Mouse (Mus musculus) midbrain, embryonic 16.5 days (tissue): ENCODE results near the gene Ap3m1. TPM values are rescaled to one million over a fixed set of nuclear protein-coding genes. Genes with fewer than 3 reads are reported as not detected.

ENCODE experiments used
- ATAC-seq: fragments of 200-750 bp; cut with Nextera tagmentation; 2 replicates; pipeline ENCODE4 v1.8.0; 2017; ENCODE audit warnings: moderate TSS enrichment
- H3K27ac ChIP-seq: fragments of 300-500 bp; sonication (generic); 2 replicates; pipeline ENCODE4 v1.5.1; 2014; ENCODE audit warnings: mild to moderate bottlenecking, low read length, mixed read lengths
- H3K27me3 ChIP-seq: fragments of 300-500 bp; sonication (generic); 2 replicates; pipeline ENCODE4 v1.6.1; 2014; ENCODE audit warnings: low read depth, low read length, mixed read lengths; ENCODE audit not compliant: control insufficient read depth, insufficient read depth
- H3K36me3 ChIP-seq: fragments of 300-500 bp; sonication (generic); 2 replicates; pipeline ENCODE4 v1.6.1; 2014; ENCODE audit warnings: mild to moderate bottlenecking, low read length, moderate library complexity, mixed read lengths; ENCODE audit not compliant: control insufficient read depth, insufficient read depth
- H3K4me1 ChIP-seq: fragments of 300-500 bp; sonication (generic); 2 replicates; pipeline ENCODE4 v1.6.1; 2014; ENCODE audit warnings: mild to moderate bottlenecking, low read length, mixed read lengths; ENCODE audit not compliant: control insufficient read depth, insufficient read depth
- H3K4me2 ChIP-seq: fragments of 300-500 bp; sonication (generic); 2 replicates; pipeline ENCODE4 v1.6.1; 2014; ENCODE audit warnings: mild to moderate bottlenecking, low read length, mixed read lengths
- H3K4me3 ChIP-seq: fragments of 300-500 bp; sonication (generic); 2 replicates; pipeline ENCODE4 v1.5.1; 2014; ENCODE audit warnings: low read depth, mild to moderate bottlenecking, low read length, moderate library complexity, mixed read lengths
- H3K9ac ChIP-seq: fragments of 300-500 bp; sonication (generic); 2 replicates; pipeline ENCODE4 v1.6.1; 2014; ENCODE audit warnings: low read depth, low read length, mixed read lengths
- H3K9me3 ChIP-seq: fragments of 300-500 bp; sonication (generic); replicated peaks from 2 replicates; pipeline ENCODE4 v1.6.1; 2014; ENCODE audit warnings: mild to moderate bottlenecking, low read length, mixed read lengths; ENCODE audit not compliant: control insufficient read depth, poor library complexity, severe bottlenecking
- WGBS: fragments of 180-500 bp; shearing (Covaris S2); extraction: QIAGEN DNeasy Blood & Tissue Kit; methylation state at CpG from one replicate; pipeline ENCODE4 v1.1.7; 2014; 5-methylcytosine and 5-hydroxymethylcytosine counted together
- polyA plus RNA-seq: library from polyadenylated mRNA; unstranded; fragments of >200 nt; fragmentation: Nextera tagmentation; extraction: Ambion mirVana; gene quantifications from 2 replicates; pipeline ENCODE4 v1.2.1, GENCODE M21; 2015

Gene Ap3m1
- polyA plus RNA-seq, 1 experiment from 2014 or later = 83.3 TPM

- H3K9me3 ChIP-seq = no peaks in the 10 kb centered on the region
- WGBS = 43% methylated on average over 3 of the region's 3 CpGs
- no peak for ATAC-seq
- H3K4me2 ChIP-seq = no peak overlapping the region
- H3K4me3 ChIP-seq = no peak overlapping the region
- no peak overlapping the region for H3K9ac ChIP-seq
- no peaks in the 10 kb centered on the region for H3K36me3 ChIP-seq
- no peaks in the 10 kb centered on the region for H3K27me3 ChIP-seq
- no peaks in the 10 kb centered on the region for H3K4me1 ChIP-seq
- H3K27ac ChIP-seq = no peak overlapping the region
Measured at GRCm38 (mm10) chr14:21088731-21089130, 36.4 kb upstream of the Ap3m1 start.

GRCm38 (mm10) chr14:21087390-21088060 lies 35.2 kb upstream of the Ap3m1 start:
- no peaks in the 10 kb centered on the region for H3K36me3 ChIP-seq
- H3K9ac ChIP-seq = no peak overlapping the region
- no peak overlapping the region for H3K27ac ChIP-seq
- H3K4me1 ChIP-seq = no peaks in the 10 kb centered on the region
- no peak overlapping the region for H3K4me3 ChIP-seq
- 69% methylated on average over 4 of the region's 4 CpGs for WGBS
- no peak overlapping the region for H3K4me2 ChIP-seq
- no peak for ATAC-seq
- H3K27me3 ChIP-seq = no peaks in the 10 kb centered on the region
- H3K9me3 ChIP-seq = no peaks in the 10 kb centered on the region

GRCm38 (mm10) chr14:21086827-21087351 lies 34.6 kb upstream of the Ap3m1 start:
- no peaks in the 10 kb centered on the region for H3K27me3 ChIP-seq
- no peaks in the 10 kb centered on the region for H3K9me3 ChIP-seq
- no peak overlapping the region for H3K4me2 ChIP-seq
- H3K4me1 ChIP-seq = no peaks in the 10 kb centered on the region
- H3K4me3 ChIP-seq = no peak overlapping the region
- H3K36me3 ChIP-seq = no peaks in the 10 kb centered on the region
- H3K27ac ChIP-seq = no peak overlapping the region
- WGBS = 65% methylated on average over 7 of the region's 7 CpGs
- H3K9ac ChIP-seq = no peak overlapping the region
- no peak for ATAC-seq

- Histone ChIP-seq H3K27ac (no peak overlapping the region), H3K4me3 (no peak overlapping the region), H3K4me1 (no peaks in the 10 kb centered on the region), H3K9me3 (no peaks in the 10 kb centered on the region), H3K36me3 (no peaks in the 10 kb centered on the region), H3K27me3 (no peaks in the 10 kb centered on the region), H3K9ac (no peak overlapping the region), H3K4me2 (no peak overlapping the region)
- no peak for ATAC-seq
- 73% methylated on average over 2 of the region's 2 CpGs for WGBS
Measured at GRCm38 (mm10) chr14:21086106-21086505, 33.8 kb upstream of the Ap3m1 start.

- no peaks in the 10 kb centered on the region for H3K36me3 ChIP-seq
- H3K4me3 ChIP-seq = no peak overlapping the region
- no peak overlapping the region for H3K4me2 ChIP-seq
- 89% methylated on average over 5 of the region's 5 CpGs for WGBS
- no peaks in the 10 kb centered on the region for H3K9me3 ChIP-seq
- no peak overlapping the region for H3K9ac ChIP-seq
- no peak overlapping the region for H3K27ac ChIP-seq
- H3K27me3 ChIP-seq = no peaks in the 10 kb centered on the region
- ATAC-seq = no peak
- H3K4me1 ChIP-seq = no peaks in the 10 kb centered on the region
Measured at GRCm38 (mm10) chr14:21085666-21086065, 33.4 kb upstream of the Ap3m1 start.

- WGBS = 72% methylated on average over 1 of the region's 1 CpGs
- Histone ChIP-seq H3K4me3 (no peak overlapping the region), H3K9me3 (no peaks in the 10 kb centered on the region), H3K9ac (no peak overlapping the region), H3K27me3 (no peaks in the 10 kb centered on the region), H3K4me1 (no peaks in the 10 kb centered on the region), H3K27ac (no peak overlapping the region), H3K36me3 (no peaks in the 10 kb centered on the region), H3K4me2 (no peak overlapping the region)
- no peak for ATAC-seq
Measured at GRCm38 (mm10) chr14:21082823-21083222, 30.5 kb upstream of the Ap3m1 start.

- Histone ChIP-seq H3K27ac (no peak overlapping the region), H3K9me3 (no peaks in the 10 kb centered on the region), H3K9ac (no peak overlapping the region), H3K27me3 (no peaks in the 10 kb centered on the region), H3K4me3 (no peak overlapping the region), H3K36me3 (no peaks in the 10 kb centered on the region), H3K4me2 (no peak overlapping the region), H3K4me1 (peaks cover 7% of the 10 kb centered on the region)
- no peak for ATAC-seq
Measured at GRCm38 (mm10) chr14:21078511-21078910, 26.2 kb upstream of the Ap3m1 start.

GRCm38 (mm10) chr14:21077939-21078338 lies 25.6 kb upstream of the Ap3m1 start:
- Histone ChIP-seq H3K36me3 (no peaks in the 10 kb centered on the region), H3K27ac (no peak overlapping the region), H3K4me2 (no peak overlapping the region), H3K4me1 (peaks cover 7% of the 10 kb centered on the region), H3K9ac (no peak overlapping the region), H3K9me3 (no peaks in the 10 kb centered on the region), H3K4me3 (no peak overlapping the region), H3K27me3 (no peaks in the 10 kb centered on the region)
- no peak for ATAC-seq
- 90% methylated on average over 4 of the region's 4 CpGs for WGBS

GRCm38 (mm10) chr14:21076501-21077194 lies 24.3 kb upstream of the Ap3m1 start:
- peaks cover 7% of the 10 kb centered on the region for H3K4me1 ChIP-seq
- peak overlapping the region; percentile 81 for H3K4me2 ChIP-seq
- peak; percentile 55 for ATAC-seq
- H3K27me3 ChIP-seq = no peaks in the 10 kb centered on the region
- peak overlapping the region; percentile 72 for H3K4me3 ChIP-seq
- peak overlapping the region; percentile 83 for H3K9ac ChIP-seq
- WGBS = 50% methylated on average over 7 of the region's 7 CpGs
- no peak overlapping the region; the same call in 1 of the 2 replicates for H3K27ac ChIP-seq
- H3K9me3 ChIP-seq = no peaks in the 10 kb centered on the region
- no peaks in the 10 kb centered on the region for H3K36me3 ChIP-seq
